Comparison of ENCODE assay signal across 24 mouse cellular contexts in genomic region chr4:48322095-48322494, GRCm38 (mm10). TPM values are rescaled to one million over a fixed set of nuclear protein-coding genes. Genes with fewer than 3 reads are reported as not detected.
DNase-seq lines count a peak whose midpoint lies in the region; ATAC-seq and TF ChIP-seq lines count a peak whose summit lies in the region.
"Had no signal": no experiment of that assay in that cellular context is flagged by ENCODE, and none has a peak within 500 bp of the region (broad histone marks: within the 10 kb centered on the region; RNA-seq: fewer than 3 reads in every experiment).

No protein-coding gene starts in this region.

- no peaks in the 10 kb centered on the region for H3K9me3 ChIP-seq in intestine, embryonic 15.5 days
- no peaks in the 10 kb centered on the region for H3K9me3 ChIP-seq in intestine, postnatal 0 days (ENCODE audit: control insufficient read depth)
- H3K9me3 ChIP-seq: embryonic facial prominence, embryonic 10.5 days; forebrain, embryonic 13.5 days; heart, embryonic 10.5 days; hindbrain, embryonic 13.5 days had no signal

- no peaks in the 10 kb centered on the region for H3K27me3 ChIP-seq in intestine, embryonic 15.5 days (replicated peaks)
- no peaks in the 10 kb centered on the region for H3K27me3 ChIP-seq in intestine, postnatal 0 days (replicated peaks; ENCODE audit: control insufficient read depth, insufficient read depth, low read length)
- H3K27me3 ChIP-seq: forebrain, embryonic 13.5 days; hindbrain, embryonic 13.5 days; Patski had no signal

- WGBS in intestine, embryonic 15.5 days = 65% methylated on average over 1 of the region's 1 CpGs
- WGBS in intestine, postnatal 0 days = 24% methylated on average over 1 of the region's 1 CpGs

- H3K4me2 ChIP-seq in intestine, embryonic 15.5 days (replicated peaks) = no peak overlapping the region
- H3K4me2 ChIP-seq in intestine, postnatal 0 days (replicated peaks; ENCODE audit: low read depth) = no peak overlapping the region
- H3K4me2 ChIP-seq: forebrain, embryonic 13.5 days; hindbrain, embryonic 13.5 days had no signal

- H3K4me1 ChIP-seq in intestine, embryonic 15.5 days (replicated peaks) = no peaks in the 10 kb centered on the region
- H3K4me1 ChIP-seq in intestine, postnatal 0 days (replicated peaks; ENCODE audit: control insufficient read depth, insufficient read depth, low read length) = no peaks in the 10 kb centered on the region
- H3K4me1 ChIP-seq: embryonic facial prominence, embryonic 10.5 days; forebrain, embryonic 13.5 days; heart, embryonic 10.5 days; hindbrain, embryonic 13.5 days had no signal

- no peak overlapping the region for H3K9ac ChIP-seq in intestine, embryonic 15.5 days
- no peak overlapping the region for H3K9ac ChIP-seq in intestine, postnatal 0 days (ENCODE audit: low read depth, low read length)
- H3K9ac ChIP-seq: forebrain, embryonic 13.5 days; forebrain, postnatal 0 days; hindbrain, embryonic 13.5 days had no signal

- peak; percentile 6 for DNase-seq in c-Kit-positive CD71-negative TER-119-negative erythroid progenitor cells, embryonic 14.5 days (ENCODE audit: low read depth)
- DNase-seq in cerebellum, adult 11-12 months = no peak
- no peak for DNase-seq in embryo, embryonic 10 days (ENCODE audit: low spot score)
- DNase-seq in urinary bladder, adult 2 months (ENCODE audit: low spot score) = no peak
- DNase-seq: adrenal gland, adult 2 months; adrenal gland, postnatal 25 days; cerebellum, adult 8-10 months; cerebellum, postnatal 25 days; forebrain, postnatal 0 days; gastrocnemius, postnatal 14 days; heart, adult 11 months; heart, postnatal 10 days; heart, postnatal 4 days; kidney, adult 2 months had no signal

- H3K36me3 ChIP-seq in intestine, embryonic 15.5 days = no peaks in the 10 kb centered on the region
- H3K36me3 ChIP-seq in intestine, postnatal 0 days (ENCODE audit: control insufficient read depth, insufficient read depth) = no peaks in the 10 kb centered on the region
- H3K36me3 ChIP-seq: embryonic facial prominence, embryonic 10.5 days; heart, embryonic 10.5 days; hindbrain, embryonic 13.5 days had no signal

- no peak overlapping the region for H3K4me3 ChIP-seq in intestine, embryonic 15.5 days (replicated peaks)
- H3K4me3 ChIP-seq in intestine, postnatal 0 days (ENCODE audit: low read depth, low read length) = no peak overlapping the region
- H3K4me3 ChIP-seq: embryonic facial prominence, embryonic 10.5 days; forebrain, embryonic 13.5 days; heart, embryonic 10.5 days; hindbrain, embryonic 13.5 days had no signal

- no peak for TF ChIP-seq CTCF in intestine, postnatal 0 days (IDR thresholded peaks at IDR 0.05; ENCODE audit: low read depth)

- 0 out of 2 replicates have a peak, but pooled peaks have one; percentile 45 for ATAC-seq in intestine, embryonic 15.5 days
- ATAC-seq in intestine, postnatal 0 days = no peak
- ATAC-seq in megakaryocyte, adult 5-6 weeks (ENCODE audit: poor library complexity, severe bottlenecking) = peak; percentile 62
- ATAC-seq: activated CD4-positive, CD25-positive, alpha-beta regulatory T cell, adult 4 months; forebrain, embryonic 13.5 days; forebrain, postnatal 0 days; hindbrain, postnatal 0 days; Patski had no signal

- no peak overlapping the region for H3K27ac ChIP-seq in intestine, embryonic 15.5 days
- H3K27ac ChIP-seq in intestine, postnatal 0 days (ENCODE audit: low read depth, low read length) = no peak overlapping the region
- H3K27ac ChIP-seq: embryonic facial prominence, embryonic 10.5 days; forebrain, embryonic 13.5 days; heart, embryonic 10.5 days; hindbrain, embryonic 13.5 days; hindbrain, postnatal 0 days had no signal

RNA-seq across cellular contexts. Expression of gene Invs, which starts 42.5 kb away (rescaled TPM):
- polyA plus RNA-seq in intestine, embryonic 15.5 days (2015; fragmentation: Nextera tagmentation; extraction: Ambion mirVana) = 6.6 and 6.8 TPM in 2 replicates
- polyA plus RNA-seq in intestine, postnatal 0 days (2015; fragmentation: Nextera tagmentation; extraction: Ambion mirVana) = 1.8 and 2.4 TPM in 2 replicates
- 4.0 TPM in 2 replicates for total RNA-seq in megakaryocyte, adult 5-6 weeks (2015)
- total RNA-seq in megakaryocyte, adult 5-6 weeks (2017) = 4.0 and 4.4 TPM in 2 replicates
- 6.3 and 8.3 TPM in 2 replicates for polyA plus RNA-seq in urinary bladder, adult 2 months (2012; rRNA removed)

RNA-seq across cellular contexts. Expression of gene Erp44, which starts 42.7 kb away (rescaled TPM):
- 99.6 and 110 TPM in 2 replicates for polyA plus RNA-seq in intestine, embryonic 15.5 days (2015; fragmentation: Nextera tagmentation; extraction: Ambion mirVana)
- 75.7 and 78.8 TPM in 2 replicates for polyA plus RNA-seq in intestine, postnatal 0 days (2015; fragmentation: Nextera tagmentation; extraction: Ambion mirVana)
- 77.7 and 87.1 TPM in 2 replicates for total RNA-seq in megakaryocyte, adult 5-6 weeks (2015)
- 75.8 and 80.7 TPM in 2 replicates for total RNA-seq in megakaryocyte, adult 5-6 weeks (2017)
- 47.1 and 49.4 TPM in 2 replicates for polyA plus RNA-seq in urinary bladder, adult 2 months (2012; rRNA removed)
